Mouse (Mus musculus): ENCODE measurements around the gene Arl3. TPM values are rescaled to one million over a fixed set of nuclear protein-coding genes. Genes with fewer than 3 reads are reported as not detected.
A peak's percentile ranks its signal among the peaks of the same experiment; 100 is the strongest.
"Not testable (repeated sequence)": the region's sequence is repeated elsewhere in the genome, so short reads cannot be mapped to it uniquely, and the experiment has no call there.

The Arl3 gene
- total RNA-seq, 2 experiments from 2014 or later = 102 to 107 TPM

GRCm38 (mm10) chr19:46592751-46593439 lies 19.9 kb upstream of the Arl3 start:
- intact Hi-C loops (cut with DNase I) = no loop called here
- DNase-seq = no peak

GRCm38 (mm10) chr19:46591575-46591974 lies 18.6 kb upstream of the Arl3 start:
- intact Hi-C loops (cut with DNase I) = no loop called here
- DNase-seq = no peak

- intact Hi-C loops (cut with DNase I) = loop anchor here (2.0 kb wide), 1 partner anchor 153 kb away; no protein-coding TSS in a partner anchor
- DNase-seq = peak; percentile 89
These were observed 15.0 kb upstream of the Arl3 start for GRCm38 (mm10) chr19:46587823-46588508.

GRCm38 (mm10) chr19:46575196-46575595 lies 2.2 kb upstream of the Arl3 start:
- intact Hi-C loops (cut with DNase I) = no loop called here
- no peak for DNase-seq

GRCm38 (mm10) chr19:46573990-46574389 lies 992 bp upstream of the Arl3 start:
- intact Hi-C loops (cut with DNase I) = no loop called here
- DNase-seq = no peak

GRCm38 (mm10) chr19:46572548-46572947 lies 450 bp downstream of the Arl3 start:
- DNase-seq = no peak
- intact Hi-C loops (cut with DNase I) = no loop called here

GRCm38 (mm10) chr19:46571878-46572244 lies 1.1 kb downstream of the Arl3 start:
- intact Hi-C loops (cut with DNase I) = no loop called here
- DNase-seq = no peak

GRCm38 (mm10) chr19:46571211-46571877 lies 1.7 kb downstream of the Arl3 start:
- intact Hi-C loops (cut with DNase I); DNase-seq: not testable (repeated sequence)

- intact Hi-C loops (cut with DNase I) = no loop called here
- no peak for DNase-seq
These were observed 8.9 kb downstream of the Arl3 start for GRCm38 (mm10) chr19:46564043-46564462.

GRCm38 (mm10) chr19:46563603-46564002 lies 9.4 kb downstream of the Arl3 start:
- intact Hi-C loops (cut with DNase I) = no loop called here
- DNase-seq = no peak

- DNase-seq = no peak
- intact Hi-C loops (cut with DNase I) = no loop called here
These were observed 10.2 kb downstream of the Arl3 start for GRCm38 (mm10) chr19:46562581-46563515.

GRCm38 (mm10) chr19:46562132-46562531 lies 10.9 kb downstream of the Arl3 start:
- intact Hi-C loops (cut with DNase I) = no loop called here
- peak; percentile 69 for DNase-seq

- DNase-seq = peak; percentile 30
- intact Hi-C loops (cut with DNase I) = no loop called here
These were observed 14.4 kb downstream of the Arl3 start for GRCm38 (mm10) chr19:46558631-46559030.

- intact Hi-C loops (cut with DNase I) = no loop called here
- DNase-seq = no peak
These were observed 15.0 kb downstream of the Arl3 start for GRCm38 (mm10) chr19:46558009-46558408.

GRCm38 (mm10) chr19:46553541-46553955 lies 19.4 kb downstream of the Arl3 start:
- peak; percentile 81 for DNase-seq
- intact Hi-C loops (cut with DNase I) = no loop called here

GRCm38 (mm10) chr19:46552496-46552895 lies 20.5 kb downstream of the Arl3 start:
- intact Hi-C loops (cut with DNase I) = no loop called here
- DNase-seq = no peak

- intact Hi-C loops (cut with DNase I) = no loop called here
- no peak for DNase-seq
These were observed 22.6 kb downstream of the Arl3 start for GRCm38 (mm10) chr19:46550385-46550784.

GRCm38 (mm10) chr19:46548110-46548509 lies 24.9 kb downstream of the Arl3 start:
- intact Hi-C loops (cut with DNase I) = no loop called here
- DNase-seq = no peak

- intact Hi-C loops (cut with DNase I) = no loop called here
- no peak for DNase-seq
These were observed 25.4 kb downstream of the Arl3 start for GRCm38 (mm10) chr19:46547565-46547964.

- intact Hi-C loops (cut with DNase I) = no loop called here
- DNase-seq = no peak
These were observed 30.2 kb downstream of the Arl3 start for GRCm38 (mm10) chr19:46542750-46543149.

- DNase-seq = no peak
- intact Hi-C loops (cut with DNase I) = no loop called here
These were observed 34.8 kb downstream of the Arl3 start for GRCm38 (mm10) chr19:46538213-46538612.
